Mouse (Mus musculus) macrophage (primary cell): ENCODE data around the gene Fancc. TPM values are rescaled to one million over a fixed set of nuclear protein-coding genes. Genes with fewer than 3 reads are reported as not detected.
"Not testable (repeated sequence)": the region's sequence is repeated elsewhere in the genome, so short reads cannot be mapped to it uniquely, and the experiment has no call there.

Experiments
- H3K27ac ChIP-seq: fragments of 350-480 bp; formaldehyde crosslinking; 2 replicates; pipeline ENCODE4 v1.9.0; 2021
- H3K36me3 ChIP-seq: fragments of 350-480 bp; formaldehyde crosslinking; 2 replicates; pipeline ENCODE4 v1.9.0; 2021; ENCODE audit errors: inconsistent target
- H3K4me3 ChIP-seq: fragments of 350-480 bp; formaldehyde crosslinking; 2 replicates; pipeline ENCODE4 v1.9.0; 2021; ENCODE audit errors: inconsistent target
- H3K79me2 ChIP-seq: fragments of 350-480 bp; formaldehyde crosslinking; 2 replicates; pipeline ENCODE4 v1.9.0; 2021; ENCODE audit errors: inconsistent target
- WGBS: methylation state at CpG from one replicate; pipeline ENCODE4 v1.1.7; 2026; ENCODE audit warnings: inconsistent platforms; ENCODE audit not compliant: missing documents; 5-methylcytosine and 5-hydroxymethylcytosine counted together
- polyA plus RNA-seq: library from polyadenylated mRNA; stranded (reverse); fragments of 250-400 nt; gene quantifications from 3 replicates; pipeline ENCODE4 v1.2.4, GENCODE M21; 2018; ENCODE audit warnings: inconsistent platforms

Gene Fancc
- polyA plus RNA-seq, 1 experiment from 2014 or later = 1.9 TPM

GRCm38 (mm10) chr13:63315777-63316176 lies 181.3 kb downstream of the Fancc start:
- WGBS = 95% methylated on average over 6 of the region's 6 CpGs
- Histone ChIP-seq H3K4me3 (no peak overlapping the region), H3K36me3 (no peaks in the 10 kb centered on the region), H3K79me2 (no peaks in the 10 kb centered on the region), H3K27ac (no peak overlapping the region)

DNA sequence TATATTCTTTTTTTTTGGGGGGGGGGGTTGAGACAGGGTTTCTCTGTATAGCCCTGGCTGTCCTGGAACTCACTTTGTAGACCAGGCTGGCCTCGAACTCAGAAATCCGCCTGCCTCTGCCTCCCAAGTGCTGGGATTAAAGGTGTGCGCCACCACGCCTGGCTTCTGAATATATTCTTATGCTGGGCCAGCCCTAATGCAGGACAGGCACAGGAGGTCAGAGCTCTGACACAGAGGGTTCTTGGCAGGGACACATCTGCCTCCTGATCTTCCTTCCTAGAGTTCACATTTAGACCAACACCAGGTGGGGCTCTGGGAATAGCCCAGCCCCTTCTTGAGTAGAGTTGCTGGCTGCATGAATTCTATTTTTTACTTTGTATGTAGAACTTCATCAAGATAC lies 182.0 kb downstream of the Fancc start:
- not testable (repeated sequence) for H3K27ac ChIP-seq, H3K79me2 ChIP-seq, H3K4me3 ChIP-seq, H3K36me3 ChIP-seq
- 93% methylated on average over 2 of the region's 4 CpGs for WGBS

DNA sequence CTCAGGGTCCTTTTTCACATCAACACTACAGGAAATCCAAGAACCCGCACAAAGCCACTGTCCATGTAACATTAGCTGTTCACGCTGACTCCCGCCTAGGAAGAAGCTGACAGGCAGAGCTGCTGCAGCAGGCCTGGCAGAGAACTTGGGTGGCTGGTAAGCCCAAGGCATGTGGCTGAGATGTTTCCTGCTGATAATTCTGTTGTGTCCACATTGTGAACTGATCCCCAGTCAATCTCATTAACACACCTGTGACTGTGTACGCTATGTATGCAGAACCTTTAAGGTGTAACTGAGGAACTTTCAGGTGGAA lies 182.5 kb downstream of the Fancc start:
- no peaks in the 10 kb centered on the region for H3K79me2 ChIP-seq
- H3K36me3 ChIP-seq = no peaks in the 10 kb centered on the region
- no peak overlapping the region for H3K4me3 ChIP-seq
- 75% methylated on average over 4 of the region's 4 CpGs for WGBS
- no peak overlapping the region for H3K27ac ChIP-seq

DNA sequence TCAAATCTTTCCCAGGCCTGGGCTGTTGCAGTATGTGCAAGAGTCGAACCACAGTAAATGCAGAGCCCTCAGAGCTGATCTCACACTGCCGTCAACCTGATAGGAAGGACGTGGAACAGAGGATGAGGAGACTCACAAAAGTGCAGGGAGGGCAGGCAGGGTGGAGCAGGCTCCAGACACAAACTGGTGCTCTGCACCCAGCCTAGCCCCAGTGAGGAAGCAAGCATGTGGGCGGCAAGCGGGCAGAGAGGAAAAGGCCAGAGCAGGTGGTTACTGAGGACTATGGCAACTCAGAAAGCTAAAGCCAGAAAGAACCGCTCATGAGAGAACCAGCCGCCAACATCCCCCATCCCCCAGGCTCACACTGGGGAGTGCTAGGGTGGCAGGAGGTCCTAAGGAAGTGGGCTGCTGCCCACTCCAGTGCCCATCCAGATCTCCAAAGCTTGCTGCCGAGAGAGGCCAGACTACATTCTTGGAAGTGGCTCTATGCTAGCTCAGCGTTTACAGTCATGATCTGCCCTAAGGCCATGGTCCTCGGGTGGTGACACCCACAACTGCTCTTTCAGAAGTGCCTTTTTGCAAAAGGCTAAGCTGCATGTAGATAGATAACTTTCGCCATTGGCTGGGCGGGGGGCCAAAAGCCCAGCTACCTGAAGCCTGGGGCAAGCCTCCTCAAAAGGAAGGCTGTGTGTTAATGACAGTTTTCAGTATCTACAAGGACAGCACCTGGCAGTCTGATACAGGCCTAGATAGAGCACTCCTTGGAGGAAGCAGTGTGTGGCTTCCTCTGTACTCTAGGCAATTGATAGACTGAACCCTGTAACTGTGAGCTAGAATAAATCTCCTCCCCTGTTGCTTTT lies 183.1 kb downstream of the Fancc start:
- WGBS = 65% methylated on average over 12 of the region's 12 CpGs
- Histone ChIP-seq H3K27ac (no peak overlapping the region), H3K4me3 (no peak overlapping the region), H3K36me3 (no peaks in the 10 kb centered on the region), H3K79me2 (no peaks in the 10 kb centered on the region)

DNA sequence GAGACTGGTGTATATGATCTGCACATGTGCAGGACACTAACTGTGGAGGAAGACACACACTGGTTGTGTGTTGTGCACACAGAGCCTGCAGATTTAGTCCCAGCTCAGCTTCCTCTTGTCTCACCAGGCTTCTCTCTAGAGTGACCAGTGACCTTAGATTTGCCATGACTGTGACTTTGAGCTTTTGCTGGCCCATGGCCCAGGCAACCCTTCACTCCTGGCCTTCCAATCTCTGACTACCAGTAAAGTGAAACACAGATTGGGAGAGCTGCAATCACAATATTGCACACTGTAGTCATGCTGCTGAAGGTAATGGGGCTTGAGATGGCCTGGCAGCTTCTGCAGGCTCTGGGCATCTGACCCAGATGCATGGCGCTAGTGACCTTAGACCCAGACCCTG lies 183.8 kb downstream of the Fancc start:
- H3K4me3 ChIP-seq = no peak overlapping the region
- WGBS = 88% methylated on average over 1 of the region's 1 CpGs
- no peak overlapping the region for H3K27ac ChIP-seq
- no peaks in the 10 kb centered on the region for H3K79me2 ChIP-seq
- no peaks in the 10 kb centered on the region for H3K36me3 ChIP-seq

DNA sequence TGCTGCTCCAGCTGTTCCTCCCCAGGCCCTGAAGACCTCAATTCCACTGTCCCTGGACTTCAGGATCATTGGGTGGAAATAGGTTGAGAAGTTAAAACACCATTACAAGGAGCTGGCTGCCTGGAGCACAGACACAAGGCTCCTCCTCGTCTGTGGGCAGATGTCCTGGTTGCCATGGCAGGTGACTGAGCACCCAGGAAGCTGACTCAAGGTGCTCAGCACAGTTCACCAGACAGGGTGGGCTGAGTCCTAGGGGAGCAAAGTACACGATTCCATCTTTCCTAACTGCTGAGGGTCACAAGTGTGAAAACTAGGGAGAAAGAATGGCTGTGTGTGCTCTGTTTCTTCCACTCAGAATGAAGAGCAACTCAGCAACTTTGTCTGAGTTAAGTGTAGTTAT lies 185.9 kb downstream of the Fancc start:
- no peak overlapping the region for H3K4me3 ChIP-seq
- 66% methylated on average over 2 of the region's 2 CpGs for WGBS
- H3K36me3 ChIP-seq = no peaks in the 10 kb centered on the region
- H3K79me2 ChIP-seq = no peaks in the 10 kb centered on the region
- no peak overlapping the region for H3K27ac ChIP-seq

DNA sequence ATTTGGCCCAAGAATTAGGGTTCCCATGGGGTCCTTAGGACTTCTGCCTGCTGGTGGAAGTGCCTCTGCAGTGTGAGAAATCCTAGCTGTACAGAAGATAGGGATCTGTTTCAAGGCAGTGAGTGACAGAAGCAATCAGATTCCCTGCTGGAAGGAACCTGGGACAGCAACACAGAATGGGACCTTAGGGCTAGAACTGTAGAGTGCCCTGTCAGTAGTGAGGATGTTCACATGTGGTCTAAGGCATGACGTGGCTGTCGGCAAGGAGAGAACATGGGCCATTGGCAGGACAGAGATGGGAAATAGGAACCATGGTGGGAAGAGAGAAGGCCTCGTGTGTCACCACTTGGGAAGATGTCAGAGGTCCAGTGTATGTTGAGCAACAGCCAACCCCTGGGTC lies 187.5 kb downstream of the Fancc start:
- Histone ChIP-seq H3K27ac (no peak overlapping the region), H3K36me3 (peaks cover 11% of the 10 kb centered on the region), H3K79me2 (no peaks in the 10 kb centered on the region), H3K4me3 (no peak overlapping the region)
- 81% methylated on average over 3 of the region's 3 CpGs for WGBS

DNA sequence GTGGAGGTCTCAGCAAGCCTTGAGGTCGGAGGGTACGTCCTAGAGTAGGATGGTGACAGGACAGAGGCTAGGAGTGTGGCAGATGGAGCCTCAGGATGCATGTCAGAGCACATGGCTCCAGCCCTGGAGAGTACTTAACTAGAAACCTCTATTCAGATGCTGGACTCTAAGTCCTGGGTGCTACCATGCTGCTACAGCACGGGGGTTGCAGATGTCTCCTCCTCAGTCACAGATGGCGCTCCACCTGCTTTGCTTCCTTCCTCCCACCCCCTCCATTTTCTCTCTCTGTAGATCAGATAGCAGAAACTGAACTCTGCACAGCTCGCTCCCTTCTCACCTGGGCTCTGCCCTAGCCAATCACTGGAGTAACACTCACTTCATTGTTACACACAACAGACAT lies 190.3 kb downstream of the Fancc start:
- Histone ChIP-seq H3K27ac (no peak overlapping the region), H3K36me3 (peaks cover 39% of the 10 kb centered on the region), H3K79me2 (no peaks in the 10 kb centered on the region), H3K4me3 (no peak overlapping the region)
- WGBS = 88% methylated on average over 4 of the region's 5 CpGs

GRCm38 (mm10) chr13:63305160-63306011 lies 191.7 kb downstream of the Fancc start:
- Histone ChIP-seq H3K4me3 (no peak overlapping the region), H3K79me2 (no peaks in the 10 kb centered on the region), H3K27ac (no peak overlapping the region), H3K36me3 (peaks cover 53% of the 10 kb centered on the region)
- 93% methylated on average over 15 of the region's 16 CpGs for WGBS

GRCm38 (mm10) chr13:63304799-63305159 lies 192.3 kb downstream of the Fancc start:
- Histone ChIP-seq H3K36me3 (peaks cover 59% of the 10 kb centered on the region), H3K4me3 (no peak overlapping the region), H3K27ac (no peak overlapping the region), H3K79me2 (no peaks in the 10 kb centered on the region)
- WGBS = 95% methylated on average over 3 of the region's 3 CpGs

GRCm38 (mm10) chr13:63304124-63304792 lies 192.8 kb downstream of the Fancc start:
- Histone ChIP-seq H3K4me3 (no peak overlapping the region), H3K79me2 (no peaks in the 10 kb centered on the region), H3K27ac (no peak overlapping the region), H3K36me3 (peaks cover 64% of the 10 kb centered on the region)
- 96% methylated on average over 6 of the region's 6 CpGs for WGBS

DNA sequence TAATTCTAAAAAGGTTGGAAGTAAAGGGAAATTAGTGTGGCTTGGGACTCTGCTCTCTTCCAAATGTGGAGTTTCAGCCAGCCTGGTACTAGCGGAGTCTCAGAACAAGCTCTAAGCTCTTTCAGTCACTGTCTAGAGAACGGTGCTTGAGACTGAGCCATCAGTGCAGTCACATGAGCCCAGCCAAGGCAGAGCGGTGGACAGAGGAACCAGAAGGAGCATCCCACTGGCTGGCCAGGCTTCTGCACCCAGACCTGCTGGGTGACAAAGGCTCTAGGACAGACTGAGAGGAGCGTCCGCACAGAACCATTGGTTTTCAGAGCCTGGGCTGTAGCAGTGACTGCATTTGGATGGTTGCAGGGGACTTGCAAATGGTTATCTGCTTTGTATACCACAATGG lies 194.7 kb downstream of the Fancc start:
- no peak overlapping the region for H3K27ac ChIP-seq
- WGBS = 100% methylated on average over 5 of the region's 5 CpGs
- H3K36me3 ChIP-seq = peaks cover 83% of the 10 kb centered on the region
- H3K4me3 ChIP-seq = no peak overlapping the region
- peaks cover 4% of the 10 kb centered on the region; the same call in 1 of the 2 replicates for H3K79me2 ChIP-seq

GRCm38 (mm10) chr13:63301764-63302209 lies 195.3 kb downstream of the Fancc start:
- no peak overlapping the region for H3K27ac ChIP-seq
- no peak overlapping the region for H3K4me3 ChIP-seq
- peaks cover 10% of the 10 kb centered on the region; the same call in 1 of the 2 replicates for H3K79me2 ChIP-seq
- H3K36me3 ChIP-seq = peaks cover 89% of the 10 kb centered on the region
- WGBS = 47% methylated on average over 3 of the region's 3 CpGs

- 95% methylated on average over 7 of the region's 7 CpGs for WGBS
- Histone ChIP-seq H3K36me3 (peaks cover 97% of the 10 kb centered on the region), H3K4me3 (no peak overlapping the region), H3K79me2 (peaks cover 19% of the 10 kb centered on the region), H3K27ac (no peak overlapping the region)
Measured at GRCm38 (mm10) chr13:63300929-63301328, 196.1 kb downstream of the Fancc start.

GRCm38 (mm10) chr13:63298931-63299330 lies 198.1 kb downstream of the Fancc start:
- H3K27ac ChIP-seq = no peak overlapping the region
- peaks cover 99% of the 10 kb centered on the region for H3K36me3 ChIP-seq
- peaks cover 39% of the 10 kb centered on the region for H3K79me2 ChIP-seq
- no peak overlapping the region for H3K4me3 ChIP-seq
- 94% methylated on average over 5 of the region's 5 CpGs for WGBS
